Mouse (Mus musculus) hindbrain, embryonic 10.5 days (tissue): ENCODE measurements around the gene Ifnar2. TPM values are rescaled to one million over a fixed set of nuclear protein-coding genes. Genes with fewer than 3 reads are reported as not detected.

Experiments
- DNase-seq: peaks from one replicate; pipeline ENCODE4 v3.0.0-alpha.2; 2017; ENCODE audit warnings: low spot score
- H3K27ac ChIP-seq: fragments of 300-500 bp; sonication (generic); 2 replicates; pipeline ENCODE4 v1.5.1; 2016; ENCODE audit warnings: mild to moderate bottlenecking, moderate library complexity
- H3K27me3 ChIP-seq: fragments of 300-500 bp; sonication (generic); 2 replicates; pipeline ENCODE4 v1.6.1; 2016; ENCODE audit warnings: mild to moderate bottlenecking; ENCODE audit not compliant: poor library complexity, insufficient read depth, severe bottlenecking
- H3K36me3 ChIP-seq: fragments of 300-500 bp; sonication (generic); 2 replicates; pipeline ENCODE4 v1.6.1; 2016; ENCODE audit warnings: mild to moderate bottlenecking, moderate library complexity
- H3K4me1 ChIP-seq: fragments of 300-500 bp; sonication (generic); replicated peaks from 2 replicates; pipeline ENCODE4 v1.6.1; 2016; ENCODE audit warnings: mild to moderate bottlenecking
- H3K4me3 ChIP-seq: fragments of 300-500 bp; sonication (generic); 2 replicates; pipeline ENCODE4 v1.5.1; 2016; ENCODE audit warnings: mild to moderate bottlenecking, moderate library complexity
- H3K9me3 ChIP-seq: fragments of 300-500 bp; sonication (generic); 2 replicates; pipeline ENCODE4 v1.6.1; 2016; ENCODE audit warnings: mild to moderate bottlenecking, moderate library complexity
- WGBS: fragments of 180-500 bp; shearing (Covaris S2); methylation state at CpG from one replicate; pipeline ENCODE4 v1.1.7; 2016; 5-methylcytosine and 5-hydroxymethylcytosine counted together
- polyA plus RNA-seq: library from polyadenylated mRNA; unstranded; fragments of >200 nt; fragmentation: Nextera tagmentation; extraction: Ambion mirVana; gene quantifications from 2 replicates; pipeline ENCODE4 v1.2.1, GENCODE M21; 2016

Ifnar2 gene
- polyA plus RNA-seq, 1 experiment from 2014 or later, result 29.3 TPM

- Histone ChIP-seq H3K27me3 (peaks cover 89% of the 10 kb centered on the region), H3K4me3 (no peak overlapping the region), H3K36me3 (no peaks in the 10 kb centered on the region), H3K9me3 (no peaks in the 10 kb centered on the region), H3K4me1 (peaks cover 13% of the 10 kb centered on the region), H3K27ac (no peak overlapping the region)
- WGBS, result 69% methylated on average over 28 of the region's 28 CpGs
- no peak for DNase-seq
Measured at GRCm38 (mm10) chr16:91348588-91349330, 23.8 kb upstream of the Ifnar2 start.

GRCm38 (mm10) chr16:91352084-91352562, 20.5 kb upstream of the Ifnar2 start:
- DNase-seq, result peak; percentile 83
- WGBS, result 9% methylated on average over 7 of the region's 7 CpGs
- Histone ChIP-seq H3K27ac (no peak overlapping the region), H3K4me3 (no peak overlapping the region), H3K36me3 (no peaks in the 10 kb centered on the region), H3K4me1 (peaks cover 13% of the 10 kb centered on the region), H3K27me3 (peaks cover 91% of the 10 kb centered on the region), H3K9me3 (no peaks in the 10 kb centered on the region)

- DNase-seq, result no peak
- 69% methylated on average over 7 of the region's 7 CpGs for WGBS
- no peaks in the 10 kb centered on the region for H3K9me3 ChIP-seq
- peaks cover 88% of the 10 kb centered on the region for H3K27me3 ChIP-seq
- no peaks in the 10 kb centered on the region for H3K36me3 ChIP-seq
- no peak overlapping the region for H3K4me3 ChIP-seq
- H3K27ac ChIP-seq, result no peak overlapping the region
- H3K4me1 ChIP-seq, result peaks cover 11% of the 10 kb centered on the region
Measured at GRCm38 (mm10) chr16:91352749-91353148, 19.8 kb upstream of the Ifnar2 start.

GRCm38 (mm10) chr16:91353177-91353576, 19.4 kb upstream of the Ifnar2 start:
- Histone ChIP-seq H3K36me3 (no peaks in the 10 kb centered on the region), H3K4me1 (peaks cover 7% of the 10 kb centered on the region), H3K4me3 (no peak overlapping the region), H3K27me3 (peaks cover 86% of the 10 kb centered on the region), H3K9me3 (no peaks in the 10 kb centered on the region), H3K27ac (no peak overlapping the region)
- 82% methylated on average over 6 of the region's 6 CpGs for WGBS
- DNase-seq, result no peak

- DNase-seq, result no peak
- Histone ChIP-seq H3K36me3 (no peaks in the 10 kb centered on the region), H3K4me3 (no peak overlapping the region), H3K27ac (no peak overlapping the region), H3K4me1 (peaks cover 2% of the 10 kb centered on the region), H3K9me3 (no peaks in the 10 kb centered on the region), H3K27me3 (peaks cover 81% of the 10 kb centered on the region)
- 82% methylated on average over 5 of the region's 5 CpGs for WGBS
Measured at GRCm38 (mm10) chr16:91353638-91354037, 18.9 kb upstream of the Ifnar2 start.

GRCm38 (mm10) chr16:91354599-91354998, 18.0 kb upstream of the Ifnar2 start:
- DNase-seq, result no peak
- H3K27ac ChIP-seq, result no peak overlapping the region
- no peaks in the 10 kb centered on the region; the same call in 1 of the 2 replicates for H3K4me1 ChIP-seq
- peaks cover 71% of the 10 kb centered on the region for H3K27me3 ChIP-seq
- no peaks in the 10 kb centered on the region for H3K36me3 ChIP-seq
- 77% methylated on average over 4 of the region's 4 CpGs for WGBS
- no peak overlapping the region for H3K4me3 ChIP-seq
- H3K9me3 ChIP-seq, result no peaks in the 10 kb centered on the region

- H3K27me3 ChIP-seq, result peaks cover 66% of the 10 kb centered on the region
- no peak overlapping the region for H3K27ac ChIP-seq
- H3K4me3 ChIP-seq, result no peak overlapping the region
- DNase-seq, result no peak
- no peaks in the 10 kb centered on the region; the same call in 1 of the 2 replicates for H3K4me1 ChIP-seq
- no peaks in the 10 kb centered on the region for H3K36me3 ChIP-seq
- no peaks in the 10 kb centered on the region for H3K9me3 ChIP-seq
- 70% methylated on average over 12 of the region's 12 CpGs for whole genome bisulfite sequencing
Measured at GRCm38 (mm10) chr16:91355160-91355559, 17.4 kb upstream of the Ifnar2 start.

GRCm38 (mm10) chr16:91356760-91357525, 15.6 kb upstream of the Ifnar2 start:
- Histone ChIP-seq H3K36me3 (no peaks in the 10 kb centered on the region), H3K27ac (no peak overlapping the region), H3K9me3 (no peaks in the 10 kb centered on the region), H3K4me3 (no peak overlapping the region), H3K4me1 (peaks cover under 1% of the 10 kb centered on the region; the same call in 1 of the 2 replicates), H3K27me3 (peaks cover 48% of the 10 kb centered on the region)
- 76% methylated on average over 10 of the region's 10 CpGs for WGBS
- DNase-seq, result no peak

GRCm38 (mm10) chr16:91357526-91357900, 15.1 kb upstream of the Ifnar2 start:
- DNase-seq, result no peak
- 52% methylated on average over 10 of the region's 10 CpGs for WGBS
- no peak overlapping the region for H3K27ac ChIP-seq
- no peaks in the 10 kb centered on the region for H3K9me3 ChIP-seq
- H3K4me1 ChIP-seq, result peaks cover 5% of the 10 kb centered on the region; the same call in 1 of the 2 replicates
- H3K36me3 ChIP-seq, result no peaks in the 10 kb centered on the region
- H3K4me3 ChIP-seq, result no peak overlapping the region
- peaks cover 42% of the 10 kb centered on the region for H3K27me3 ChIP-seq

GRCm38 (mm10) chr16:91358555-91358954, 14.0 kb upstream of the Ifnar2 start:
- no peaks in the 10 kb centered on the region for H3K9me3 ChIP-seq
- no peak overlapping the region for H3K4me3 ChIP-seq
- H3K36me3 ChIP-seq, result no peaks in the 10 kb centered on the region
- peaks cover 32% of the 10 kb centered on the region for H3K27me3 ChIP-seq
- H3K4me1 ChIP-seq, result peaks cover 10% of the 10 kb centered on the region; the same call in 1 of the 2 replicates
- H3K27ac ChIP-seq, result no peak overlapping the region
- no peak for DNase-seq
- 46% methylated on average over 8 of the region's 8 CpGs for WGBS

GRCm38 (mm10) chr16:91359531-91359930, 13.1 kb upstream of the Ifnar2 start:
- Histone ChIP-seq H3K27ac (no peak overlapping the region), H3K9me3 (no peaks in the 10 kb centered on the region), H3K36me3 (no peaks in the 10 kb centered on the region), H3K27me3 (peaks cover 22% of the 10 kb centered on the region), H3K4me3 (no peak overlapping the region), H3K4me1 (peaks cover 10% of the 10 kb centered on the region; the same call in 1 of the 2 replicates)
- DNase-seq, result no peak
- WGBS, result 92% methylated on average over 13 of the region's 13 CpGs

- no peak overlapping the region for H3K4me3 ChIP-seq
- H3K9me3 ChIP-seq, result no peaks in the 10 kb centered on the region
- DNase-seq, result no peak
- H3K27ac ChIP-seq, result no peak overlapping the region
- H3K36me3 ChIP-seq, result no peaks in the 10 kb centered on the region
- peaks cover 16% of the 10 kb centered on the region for H3K27me3 ChIP-seq
- WGBS, result 69% methylated on average over 3 of the region's 3 CpGs
- H3K4me1 ChIP-seq, result peaks cover 10% of the 10 kb centered on the region; the same call in 1 of the 2 replicates
Measured at GRCm38 (mm10) chr16:91360162-91360561, 12.4 kb upstream of the Ifnar2 start.

- peaks cover 10% of the 10 kb centered on the region; the same call in 1 of the 2 replicates for H3K4me1 ChIP-seq
- 51% methylated on average over 2 of the region's 2 CpGs for WGBS
- no peak for DNase-seq
- peaks cover 6% of the 10 kb centered on the region for H3K27me3 ChIP-seq
- no peaks in the 10 kb centered on the region for H3K9me3 ChIP-seq
- no peak overlapping the region for H3K27ac ChIP-seq
- H3K36me3 ChIP-seq, result no peaks in the 10 kb centered on the region
- H3K4me3 ChIP-seq, result no peak overlapping the region
Measured at GRCm38 (mm10) chr16:91362006-91362405, 10.6 kb upstream of the Ifnar2 start.
